Mouse (Mus musculus): Measurements from ENCODE around the gene Dcst2.

Dcst2 gene

GRCm38 (mm10) chr3:89365153-89365485 is 3.3 kb downstream of the Dcst2 start, which contains the start of gene Dcst1:
TSS of gene Dcst1 (minus strand) at chr3:89365253.
- no peak for DNase-seq (ENCODE audit: low read depth)

GRCm38 (mm10) chr3:89365486-89366414 is 4.0 kb downstream of the Dcst2 start:
- no peak for DNase-seq (ENCODE audit: low read depth)

GRCm38 (mm10) chr3:89367338-89367737 is 5.6 kb downstream of the Dcst2 start:
- no peak for DNase-seq (ENCODE audit: low read depth)

- DNase-seq (ENCODE audit: low read depth): no peak
These were observed 11.9 kb downstream of the Dcst2 start for GRCm38 (mm10) chr3:89373581-89374231.

GRCm38 (mm10) chr3:89377831-89378230 is 16.1 kb downstream of the Dcst2 start:
- no peak for DNase-seq (ENCODE audit: low read depth)

- DNase-seq (ENCODE audit: low read depth): peak; percentile 67
These were observed 16.8 kb downstream of the Dcst2 start for GRCm38 (mm10) chr3:89378394-89379067.

GRCm38 (mm10) chr3:89379388-89380131 is 17.8 kb downstream of the Dcst2 start:
- no peak for DNase-seq (ENCODE audit: low read depth)

GRCm38 (mm10) chr3:89380291-89380690 is 18.5 kb downstream of the Dcst2 start:
- DNase-seq (ENCODE audit: low read depth): no peak

- no peak for DNase-seq (ENCODE audit: low read depth)
These were observed 18.9 kb downstream of the Dcst2 start for GRCm38 (mm10) chr3:89380711-89381110.

GRCm38 (mm10) chr3:89381233-89381632 is 19.5 kb downstream of the Dcst2 start:
- no peak for DNase-seq (ENCODE audit: low read depth)

- no peak for DNase-seq (ENCODE audit: low read depth)
These were observed 20.5 kb downstream of the Dcst2 start for GRCm38 (mm10) chr3:89382033-89382882.

GRCm38 (mm10) chr3:89382950-89383349 is 21.2 kb downstream of the Dcst2 start:
- DNase-seq (ENCODE audit: low read depth): no peak

- no peak for DNase-seq (ENCODE audit: low read depth)
These were observed 22.0 kb downstream of the Dcst2 start for GRCm38 (mm10) chr3:89383651-89384255.

- DNase-seq (ENCODE audit: low read depth): no peak
These were observed 22.7 kb downstream of the Dcst2 start for GRCm38 (mm10) chr3:89384331-89385076.

GRCm38 (mm10) chr3:89385451-89385850 is 23.7 kb downstream of the Dcst2 start:
- no peak for DNase-seq (ENCODE audit: low read depth)

- DNase-seq (ENCODE audit: low read depth): no peak
These were observed 25.0 kb downstream of the Dcst2 start for GRCm38 (mm10) chr3:89386438-89387420.

GRCm38 (mm10) chr3:89387632-89388031 is 25.9 kb downstream of the Dcst2 start:
- DNase-seq (ENCODE audit: low read depth): no peak

- DNase-seq (ENCODE audit: low read depth): no peak
These were observed 26.5 kb downstream of the Dcst2 start for GRCm38 (mm10) chr3:89388134-89388881.

Data from c-Kit-positive CD71-negative TER-119-negative erythroid progenitor cells, embryonic 14.5 days (primary cell).